Mouse (Mus musculus): ENCODE measurements around the gene Dennd6b.

DNA sequence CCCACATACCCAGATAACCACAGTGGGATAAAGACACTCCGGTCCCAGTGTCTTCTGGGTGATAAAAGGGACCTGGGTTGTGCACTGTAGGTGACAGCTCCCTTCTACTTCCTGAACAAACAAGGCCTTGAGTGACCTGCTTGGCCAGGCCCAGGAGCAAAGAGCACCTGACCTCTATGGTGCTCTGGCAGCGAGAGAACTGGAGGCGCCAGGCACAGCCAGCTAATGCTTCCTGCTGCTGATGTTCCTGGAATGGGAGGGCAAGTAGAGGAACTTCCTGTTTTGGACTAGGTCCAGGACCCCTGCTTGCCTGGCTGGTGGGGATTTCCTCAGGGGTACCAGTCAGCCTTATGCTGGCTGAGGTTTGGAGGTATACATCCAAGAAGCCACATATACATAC, 26.2 kb downstream of the Dennd6b start:
- no peak for TF ChIP-seq CTCF (IDR thresholded peaks at IDR 0.05 in 2 of 3, conservative IDR thresholded peaks at IDR 0.05 in 1 of 3; ENCODE audit: control insufficient read depth in 1 of 3, insufficient read depth in 1 of 3, low read depth in 2 of 3, low read length in 3 of 3, poor library complexity in 1 of 3, severe bottlenecking in 1 of 3)
- TF ChIP-seq KAT2A (conservative IDR thresholded peaks at IDR 0.05; ENCODE audit: low read depth, low read length), result no peak
- no peak for TF ChIP-seq ZMIZ1 (IDR thresholded peaks at IDR 0.05; ENCODE audit: low read depth, low read length)
- no peak for TF ChIP-seq EP300 (IDR thresholded peaks at IDR 0.05; ENCODE audit: low read depth in 1 of 2, low read length in 2 of 2)
- no peak for TF ChIP-seq MAFK (IDR thresholded peaks at IDR 0.05; ENCODE audit: borderline replicate concordance, low read depth, low read length)
- no peak for TF ChIP-seq POLR2A (IDR thresholded peaks at IDR 0.05; ENCODE audit: control insufficient read depth in 1 of 2, insufficient read depth in 1 of 2, low read depth in 1 of 2, low read length in 2 of 2, poor library complexity in 1 of 2)

All from MEL (cell line).